Comparison of ENCODE assay signal across 8 mouse cellular contexts in the genomic region with DNA sequence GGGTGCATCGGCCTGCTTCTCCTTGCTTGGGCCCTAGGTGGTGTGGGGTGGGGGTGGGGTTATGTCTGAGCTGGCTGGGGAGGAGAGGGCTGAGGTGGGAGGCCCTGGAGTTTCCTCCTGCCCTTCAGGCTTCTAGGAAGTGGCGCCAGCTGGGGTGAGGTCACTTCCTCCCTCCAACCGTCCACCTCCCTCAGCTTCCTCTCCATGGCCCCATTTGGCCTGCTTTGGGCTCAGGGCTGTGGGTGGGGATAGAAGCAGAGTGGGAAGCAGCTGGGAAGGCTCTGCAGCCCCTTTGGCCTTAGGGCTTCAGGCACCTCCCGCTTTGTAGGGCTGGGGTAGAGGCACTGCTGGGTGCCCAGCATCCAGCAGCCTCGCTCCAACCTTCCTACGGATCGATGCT. TPM values are rescaled to one million over a fixed set of nuclear protein-coding genes. Genes with fewer than 3 reads are reported as not detected.
DNase-seq lines count a peak whose midpoint lies in the region; ATAC-seq and TF ChIP-seq lines count a peak whose summit lies in the region.

No protein-coding gene starts in this region.

- peak overlapping the region; percentile 58 for H3K27ac ChIP-seq in forebrain, embryonic 13.5 days
- H3K27ac ChIP-seq in forebrain, postnatal 0 days (ENCODE audit: low read depth, low read length) = no peak overlapping the region
- peak overlapping the region; percentile 86 for H3K27ac ChIP-seq in bone marrow macrophage, adult 2 months (ENCODE audit: insufficient read depth, low read depth, low read length)
- H3K27ac ChIP-seq in heart, embryonic 16.5 days (ENCODE audit: low read length) = peak overlapping the region; percentile 85
- H3K27ac ChIP-seq in midbrain, embryonic 14.5 days (replicated peaks; ENCODE audit: low read depth, low read length) = peak overlapping the region; percentile 20; the same call in 1 of the 2 replicates

- H3K27me3 ChIP-seq in forebrain, embryonic 13.5 days = no peaks in the 10 kb centered on the region
- H3K27me3 ChIP-seq in forebrain, postnatal 0 days (ENCODE audit: insufficient read depth, low read length) = no peaks in the 10 kb centered on the region
- H3K27me3 ChIP-seq in heart, embryonic 16.5 days (ENCODE audit: control insufficient read depth, insufficient read depth, low read length) = no peaks in the 10 kb centered on the region
- H3K27me3 ChIP-seq in midbrain, embryonic 14.5 days (ENCODE audit: control insufficient read depth, insufficient read depth, low read length) = no peaks in the 10 kb centered on the region

- WGBS in forebrain, embryonic 13.5 days = 59% methylated on average over 7 of the region's 7 CpGs
- WGBS in forebrain, postnatal 0 days = 63% methylated on average over 7 of the region's 7 CpGs
- 47% methylated on average over 7 of the region's 7 CpGs for WGBS in heart, embryonic 16.5 days
- WGBS in midbrain, embryonic 14.5 days = 55% methylated on average over 6 of the region's 7 CpGs

- no peaks in the 10 kb centered on the region for H3K9me3 ChIP-seq in forebrain, embryonic 13.5 days (replicated peaks)
- no peaks in the 10 kb centered on the region for H3K9me3 ChIP-seq in forebrain, postnatal 0 days (ENCODE audit: low read length)
- H3K9me3 ChIP-seq in heart, embryonic 16.5 days (replicated peaks; ENCODE audit: control insufficient read depth, low read length) = no peaks in the 10 kb centered on the region
- H3K9me3 ChIP-seq in midbrain, embryonic 14.5 days (ENCODE audit: control insufficient read depth, low read length) = no peaks in the 10 kb centered on the region

- H3K4me3 ChIP-seq in forebrain, embryonic 13.5 days = no peak overlapping the region
- no peak overlapping the region for H3K4me3 ChIP-seq in forebrain, postnatal 0 days (ENCODE audit: low read depth, low read length)
- peak overlapping the region; percentile 43 for H3K4me3 ChIP-seq in bone marrow macrophage, adult 2 months (ENCODE audit: insufficient read depth, low read length)
- H3K4me3 ChIP-seq in heart, embryonic 16.5 days (ENCODE audit: low read length) = no peak overlapping the region
- H3K4me3 ChIP-seq in midbrain, embryonic 14.5 days (replicated peaks; ENCODE audit: low read depth, low read length) = no peak overlapping the region

- H3K4me2 ChIP-seq in forebrain, embryonic 13.5 days = no peak overlapping the region
- no peak overlapping the region for H3K4me2 ChIP-seq in forebrain, postnatal 0 days (ENCODE audit: low read depth)
- H3K4me2 ChIP-seq in heart, embryonic 16.5 days (ENCODE audit: low read depth, low read length) = peak overlapping the region; percentile 27
- no peak overlapping the region for H3K4me2 ChIP-seq in midbrain, embryonic 14.5 days (ENCODE audit: low read length)

- peaks cover 35% of the 10 kb centered on the region for H3K36me3 ChIP-seq in forebrain, embryonic 13.5 days (ENCODE audit: poor library complexity, severe bottlenecking)
- H3K36me3 ChIP-seq in forebrain, postnatal 0 days (ENCODE audit: insufficient read depth) = peaks cover 28% of the 10 kb centered on the region
- H3K36me3 ChIP-seq in heart, embryonic 16.5 days (ENCODE audit: control insufficient read depth, insufficient read depth) = peaks cover 35% of the 10 kb centered on the region
- H3K36me3 ChIP-seq in midbrain, embryonic 14.5 days (ENCODE audit: control insufficient read depth, insufficient read depth, low read length) = peaks cover 30% of the 10 kb centered on the region

- H3K4me1 ChIP-seq in forebrain, embryonic 13.5 days = peaks cover 43% of the 10 kb centered on the region
- 0 out of 2 replicates have a peak, but pooled peaks cover 6% of the 10 kb centered on the region for H3K4me1 ChIP-seq in forebrain, postnatal 0 days (ENCODE audit: insufficient read depth)
- H3K4me1 ChIP-seq in bone marrow macrophage, adult 2 months (ENCODE audit: control insufficient read depth, insufficient read depth, low read length) = peaks cover 36% of the 10 kb centered on the region
- peaks cover 41% of the 10 kb centered on the region for H3K4me1 ChIP-seq in heart, embryonic 16.5 days (ENCODE audit: control insufficient read depth, insufficient read depth, low read length)
- H3K4me1 ChIP-seq in midbrain, embryonic 14.5 days (ENCODE audit: control insufficient read depth, insufficient read depth, low read length) = peaks cover 12% of the 10 kb centered on the region; the same call in 1 of the 2 replicates

- H3K9ac ChIP-seq in forebrain, embryonic 13.5 days = no peak overlapping the region
- no peak overlapping the region for H3K9ac ChIP-seq in forebrain, postnatal 0 days
- peak overlapping the region; percentile 42 for H3K9ac ChIP-seq in heart, embryonic 16.5 days (ENCODE audit: low read length)
- no peak overlapping the region for H3K9ac ChIP-seq in midbrain, embryonic 14.5 days (replicated peaks; ENCODE audit: low read length)

- TF ChIP-seq POLR2A in bone marrow macrophage, adult 2 months (IDR thresholded peaks at IDR 0.05; ENCODE audit: borderline replicate concordance, low read depth, low read length) = no peak

- DNase-seq in forebrain, postnatal 0 days = no peak
- DNase-seq in kidney, postnatal 4 days = peak; percentile 74 to 84
- no peak for DNase-seq in midbrain, embryonic 14.5 days
- no peak for DNase-seq in cerebellum, postnatal 4 days (ENCODE audit: low spot score in 2 of 2)
- no peak for DNase-seq in adipocyte (ENCODE audit: low spot score)

- no peak for TF ChIP-seq CTCF in forebrain, postnatal 0 days (IDR thresholded peaks at IDR 0.05; ENCODE audit: low read depth)
- TF ChIP-seq CTCF in bone marrow macrophage, adult 2 months (IDR thresholded peaks at IDR 0.05; ENCODE audit: low read depth, low read length) = no peak

- no peak for ATAC-seq in forebrain, embryonic 13.5 days
- ATAC-seq in forebrain, postnatal 0 days = no peak
- ATAC-seq in heart, embryonic 16.5 days (replicated peaks; ENCODE audit: extremely low read depth, insufficient read depth, low FRiP score) = peak; percentile 8; the same call in 1 of the 2 replicates
- ATAC-seq in midbrain, embryonic 14.5 days (ENCODE audit: low FRiP score, low TSS enrichment) = no peak

RNA-seq across cellular contexts. Expression of gene Nanos3, which starts 22.8 kb away (rescaled TPM):
- polyA plus RNA-seq in forebrain, embryonic 13.5 days (2015; fragmentation: Nextera tagmentation; extraction: Ambion mirVana) = 4.7 and 6.5 TPM in 2 replicates
- 1.7 and 3.2 TPM in 2 replicates for total RNA-seq in forebrain, postnatal 0 days (2014; rRNA removed)
- 10.0 and 13.3 TPM in 2 replicates for polyA plus RNA-seq in forebrain, postnatal 0 days (2015; fragmentation: Nextera tagmentation; extraction: Ambion mirVana)
- not detected in 2 replicates for polyA plus RNA-seq in bone marrow macrophage, adult 2 months (2012; ENCODE audit: insufficient read depth, insufficient read length, missing spikeins)
- polyA plus RNA-seq in heart, embryonic 16.5 days (2015; fragmentation: Nextera tagmentation; extraction: Ambion mirVana) = 1.5 and 1.6 TPM in 2 replicates
- polyA plus RNA-seq in midbrain, embryonic 14.5 days (2014; fragmentation: Nextera tagmentation; extraction: Ambion mirVana) = 9.4 and 11.7 TPM in 2 replicates

RNA-seq across cellular contexts. Expression of gene Zswim4, which starts 29.0 kb away (rescaled TPM):
- polyA plus RNA-seq in forebrain, embryonic 13.5 days (2015; fragmentation: Nextera tagmentation; extraction: Ambion mirVana) = 43.1 and 44.0 TPM in 2 replicates
- 36.5 and 47.7 TPM in 2 replicates for total RNA-seq in forebrain, postnatal 0 days (2014; rRNA removed)
- 15.1 and 15.5 TPM in 2 replicates for polyA plus RNA-seq in forebrain, postnatal 0 days (2015; fragmentation: Nextera tagmentation; extraction: Ambion mirVana)
- polyA plus RNA-seq in bone marrow macrophage, adult 2 months (2012; ENCODE audit: insufficient read depth, insufficient read length, missing spikeins) = 9.4 and 10.9 TPM in 2 replicates
- 8.4 and 9.9 TPM in 2 replicates for polyA plus RNA-seq in heart, embryonic 16.5 days (2015; fragmentation: Nextera tagmentation; extraction: Ambion mirVana)
- 28.7 and 35.6 TPM in 2 replicates for polyA plus RNA-seq in midbrain, embryonic 14.5 days (2014; fragmentation: Nextera tagmentation; extraction: Ambion mirVana)

RNA-seq across cellular contexts. Expression of gene D8Ertd738e, which starts 41.7 kb away (rescaled TPM):
- 294 and 310 TPM in 2 replicates for polyA plus RNA-seq in forebrain, embryonic 13.5 days (2015; fragmentation: Nextera tagmentation; extraction: Ambion mirVana)
- total RNA-seq in forebrain, postnatal 0 days (2014; rRNA removed) = 130 and 146 TPM in 2 replicates
- polyA plus RNA-seq in forebrain, postnatal 0 days (2015; fragmentation: Nextera tagmentation; extraction: Ambion mirVana) = 255 and 310 TPM in 2 replicates
- 164 and 172 TPM in 2 replicates for polyA plus RNA-seq in bone marrow macrophage, adult 2 months (2012; ENCODE audit: insufficient read depth, insufficient read length, missing spikeins)
- polyA plus RNA-seq in heart, embryonic 16.5 days (2015; fragmentation: Nextera tagmentation; extraction: Ambion mirVana) = 297 and 311 TPM in 2 replicates
- polyA plus RNA-seq in midbrain, embryonic 14.5 days (2014; fragmentation: Nextera tagmentation; extraction: Ambion mirVana) = 261 and 282 TPM in 2 replicates

RNA-seq across cellular contexts. Expression of gene Mri1, which starts 49.3 kb away (rescaled TPM):
- 57.3 and 64.1 TPM in 2 replicates for polyA plus RNA-seq in forebrain, embryonic 13.5 days (2015; fragmentation: Nextera tagmentation; extraction: Ambion mirVana)
- total RNA-seq in forebrain, postnatal 0 days (2014; rRNA removed) = 36.2 and 36.4 TPM in 2 replicates
- polyA plus RNA-seq in forebrain, postnatal 0 days (2015; fragmentation: Nextera tagmentation; extraction: Ambion mirVana) = 32.0 and 39.8 TPM in 2 replicates
- 10.0 and 11.6 TPM in 2 replicates for polyA plus RNA-seq in bone marrow macrophage, adult 2 months (2012; ENCODE audit: insufficient read depth, insufficient read length, missing spikeins)
- polyA plus RNA-seq in heart, embryonic 16.5 days (2015; fragmentation: Nextera tagmentation; extraction: Ambion mirVana) = 45.0 and 46.2 TPM in 2 replicates
- 39.9 and 40.2 TPM in 2 replicates for polyA plus RNA-seq in midbrain, embryonic 14.5 days (2014; fragmentation: Nextera tagmentation; extraction: Ambion mirVana)

RNA-seq across cellular contexts. Expression of gene 4930432K21Rik, which starts 60.0 kb away (rescaled TPM):
- polyA plus RNA-seq in forebrain, embryonic 13.5 days (2015; fragmentation: Nextera tagmentation; extraction: Ambion mirVana) = 2.2 and 2.3 TPM in 2 replicates
- 3.5 and 6.0 TPM in 2 replicates for total RNA-seq in forebrain, postnatal 0 days (2014; rRNA removed)
- polyA plus RNA-seq in forebrain, postnatal 0 days (2015; fragmentation: Nextera tagmentation; extraction: Ambion mirVana) = 2.4 and 3.3 TPM in 2 replicates
- 0.49 and 1.2 TPM in 2 replicates for polyA plus RNA-seq in bone marrow macrophage, adult 2 months (2012; ENCODE audit: insufficient read depth, insufficient read length, missing spikeins)
- polyA plus RNA-seq in heart, embryonic 16.5 days (2015; fragmentation: Nextera tagmentation; extraction: Ambion mirVana) = 1.2 and 1.3 TPM in 2 replicates
- polyA plus RNA-seq in midbrain, embryonic 14.5 days (2014; fragmentation: Nextera tagmentation; extraction: Ambion mirVana) = 1.8 and 1.9 TPM in 2 replicates

Comparison
In these comparisons a context has a peak if more than half of its experiments do, and no peak if none do; other contexts are left out.
1. DNase-seq: peak in kidney, postnatal 4 days (2 of 2); none in forebrain, postnatal 0 days (single experiment), midbrain, embryonic 14.5 days (single experiment), cerebellum, postnatal 4 days (0 of 2) and adipocyte (single experiment).